Mouse (Mus musculus): ENCODE results near the gene Ksr2. TPM values are rescaled to one million over a fixed set of nuclear protein-coding genes. Genes with fewer than 3 reads are reported as not detected.

Ksr2 gene
- total and polyA plus RNA-seq, 3 experiments, result not detected

GRCm38 (mm10) chr5:117370592-117370991 is 43.2 kb upstream of the Ksr2 start:
- Histone ChIP-seq H3K9me3 (replicated peaks; ENCODE audit: insufficient read depth, low read length) (no peaks in the 10 kb centered on the region), H3K9ac (ENCODE audit: control insufficient read depth, low read depth, low read length, poor library complexity, severe bottlenecking) (no peak overlapping the region), H3K79me2 (ENCODE audit: control insufficient read depth, insufficient read depth, low read length, poor library complexity) (no peaks in the 10 kb centered on the region), H3K36me3 (ENCODE audit: control insufficient read depth in 1 of 2, insufficient read depth in 2 of 2, low read length in 2 of 2) (peaks cover 0 to 4% of the 10 kb centered on the region in 2 experiments; a peak in 1 of 4 replicates), H3K4me1 (ENCODE audit: control insufficient read depth in 1 of 2, insufficient read depth in 2 of 2, low read length in 2 of 2) (no peaks in the 10 kb centered on the region; a peak in 1 of 4 replicates), H3K27me3 (ENCODE audit: control insufficient read depth in 1 of 2, insufficient read depth in 2 of 2, low read length in 2 of 2) (no peaks in the 10 kb centered on the region), H3K4me3 (ENCODE audit: control insufficient read depth in 1 of 2, insufficient read depth in 1 of 2, low read depth in 2 of 2, low read length in 2 of 2) (no peak overlapping the region), H3K27ac (ENCODE audit: control insufficient read depth, low read depth, low read length) (no peak overlapping the region)
- TF ChIP-seq ETS1 (IDR thresholded peaks at IDR 0.05; ENCODE audit: low read depth, low read length), result no peak
- no peak for TF ChIP-seq GABPA (IDR thresholded peaks at IDR 0.05; ENCODE audit: low read depth, low read length)
- no peak for TF ChIP-seq ZC3H11A (IDR thresholded peaks at IDR 0.05; ENCODE audit: low read depth, low read length)
- no peak for TF ChIP-seq CHD2 (IDR thresholded peaks at IDR 0.05; ENCODE audit: low read length)
- TF ChIP-seq TBP (IDR thresholded peaks at IDR 0.05; ENCODE audit: low read depth, low read length), result no peak
- TF ChIP-seq UBTF (IDR thresholded peaks at IDR 0.05; ENCODE audit: borderline replicate concordance, insufficient read depth, low read depth, low read length), result no peak
- no peak for TF ChIP-seq MAZ (IDR thresholded peaks at IDR 0.05; ENCODE audit: low read depth, low read length)
- TF ChIP-seq MXI1 (IDR thresholded peaks at IDR 0.05; ENCODE audit: low read depth, low read length), result no peak
- no peak for TF ChIP-seq ZKSCAN1 (IDR thresholded peaks at IDR 0.05; ENCODE audit: low read depth, low read length)
- TF ChIP-seq RCOR1 (IDR thresholded peaks at IDR 0.05; ENCODE audit: low read depth, low read length), result no peak
- TF ChIP-seq POLR2AphosphoS2 (IDR thresholded peaks at IDR 0.05; ENCODE audit: low read length), result no peak
- TF ChIP-seq POLR2A (IDR thresholded peaks at IDR 0.05; ENCODE audit: control insufficient read depth in 1 of 2, insufficient read depth in 1 of 2, low read depth in 1 of 2, low read length in 2 of 2, poor library complexity in 1 of 2), result no peak
- TF ChIP-seq USF2 (IDR thresholded peaks at IDR 0.05; ENCODE audit: borderline replicate concordance in 1 of 2, insufficient read depth in 1 of 2, low read depth in 1 of 2, low read length in 2 of 2), result no peak
- no peak for DNase-seq (ENCODE audit: low read depth, low spot score)

DNA sequence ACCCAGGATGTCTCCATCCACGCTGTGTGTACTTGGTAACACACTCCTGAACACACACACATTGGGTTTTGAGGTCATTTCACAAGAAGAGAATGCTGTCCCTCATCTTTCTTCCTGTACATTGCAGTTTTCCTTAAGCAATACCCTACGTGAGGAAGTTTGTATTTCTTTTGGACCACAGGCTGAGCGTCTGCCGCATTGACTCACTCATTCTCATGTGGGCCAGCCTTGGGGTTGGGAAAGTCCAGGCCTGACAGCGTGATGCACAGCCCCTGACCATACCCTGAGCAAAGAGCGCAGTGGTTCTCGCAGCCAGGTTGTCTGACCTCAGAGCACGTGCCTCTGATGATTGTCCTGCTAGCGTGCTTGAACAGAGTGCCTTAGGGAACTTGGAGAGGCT is 40.4 kb upstream of the Ksr2 start:
- Histone ChIP-seq H3K9me3 (replicated peaks; ENCODE audit: insufficient read depth, low read length) (no peaks in the 10 kb centered on the region), H3K36me3 (ENCODE audit: control insufficient read depth in 1 of 2, insufficient read depth in 2 of 2, low read length in 2 of 2) (peaks cover 0 to 1% of the 10 kb centered on the region in 2 experiments; a peak in 1 of 4 replicates), H3K27ac (ENCODE audit: control insufficient read depth, low read depth, low read length) (no peak overlapping the region), H3K79me2 (ENCODE audit: control insufficient read depth, insufficient read depth, low read length, poor library complexity) (peaks cover 1% of the 10 kb centered on the region; the same call in 1 of the 2 replicates), H3K9ac (ENCODE audit: control insufficient read depth, low read depth, low read length, poor library complexity, severe bottlenecking) (no peak overlapping the region), H3K27me3 (ENCODE audit: control insufficient read depth in 1 of 2, insufficient read depth in 2 of 2, low read length in 2 of 2) (no peaks in the 10 kb centered on the region), H3K4me3 (ENCODE audit: control insufficient read depth in 1 of 2, insufficient read depth in 1 of 2, low read depth in 2 of 2, low read length in 2 of 2) (no peak overlapping the region), H3K4me1 (ENCODE audit: control insufficient read depth in 1 of 2, insufficient read depth in 2 of 2, low read length in 2 of 2) (no peaks in the 10 kb centered on the region)
- TF ChIP-seq ELF1 (IDR thresholded peaks at IDR 0.05; ENCODE audit: low read depth, low read length), result no peak
- TF ChIP-seq UBTF (IDR thresholded peaks at IDR 0.05; ENCODE audit: borderline replicate concordance, insufficient read depth, low read depth, low read length), result no peak
- TF ChIP-seq MAX (IDR thresholded peaks at IDR 0.05; ENCODE audit: low read length), result no peak
- no peak for TF ChIP-seq MEF2A (IDR thresholded peaks at IDR 0.05; ENCODE audit: extremely low read depth, insufficient replicate concordance, low read depth, low read length, poor library complexity, severe bottlenecking)
- no peak for TF ChIP-seq TCF12 (IDR thresholded peaks at IDR 0.05; ENCODE audit: low read depth, low read length)
- no peak for TF ChIP-seq TBP (IDR thresholded peaks at IDR 0.05; ENCODE audit: low read depth, low read length)
- TF ChIP-seq BHLHE40 (IDR thresholded peaks at IDR 0.05; ENCODE audit: borderline replicate concordance, low read depth, low read length), result no peak
- DNase-seq (ENCODE audit: low read depth, low spot score), result no peak
